Mouse (Mus musculus) MEL (cell line): ENCODE results near the gene Tnrc18.

Source experiments
- CTCF ChIP-seq, 3 experiments: IDR thresholded peaks in 2 of 3; conservative IDR thresholded peaks in 1 of 3; 2 replicates each; pipeline ENCODE4 v1.5.1; 2011 to 2012; ENCODE audit warnings: low read length in 3 of 3, low read depth in 2 of 3, mild to moderate bottlenecking in 2 of 3, improper control_type of control experiment in 1 of 3, inconsistent platforms in 1 of 3, mixed read lengths in 1 of 3, moderate library complexity in 1 of 3; ENCODE audit not compliant: control insufficient read depth in 1 of 3, insufficient read depth in 1 of 3, poor library complexity in 1 of 3, severe bottlenecking in 1 of 3
- POLR2AphosphoS2 ChIP-seq: IDR thresholded peaks from 2 replicates; pipeline ENCODE4 v1.6.1; 2011; ENCODE audit warnings: low read length, improper control_type of control experiment
- USF2 ChIP-seq, 2 experiments: IDR thresholded peaks; 2 replicates each; pipeline ENCODE4 v1.6.1; 2011 to 2012; ENCODE audit warnings: improper control_type of control experiment in 2 of 2, low read length in 2 of 2, borderline replicate concordance in 1 of 2, inconsistent platforms in 1 of 2, low read depth in 1 of 2, mild to moderate bottlenecking in 1 of 2; ENCODE audit not compliant: insufficient read depth in 1 of 2
- ZMIZ1 ChIP-seq: IDR thresholded peaks from 2 replicates; pipeline ENCODE4 v1.6.1; 2012; ENCODE audit warnings: low read depth, mild to moderate bottlenecking, inconsistent platforms, low read length, improper control_type of control experiment, moderate library complexity

GRCm38 (mm10) chr5:142786215-142786614 lies 31.2 kb downstream of the Tnrc18 start:
- TF ChIP-seq USF2 (IDR thresholded peaks at IDR 0.05; ENCODE audit: borderline replicate concordance in 1 of 2, insufficient read depth in 1 of 2, low read depth in 1 of 2, low read length in 2 of 2) = no peak
- no peak for TF ChIP-seq POLR2AphosphoS2
- no peak for TF ChIP-seq CTCF (IDR thresholded peaks at IDR 0.05 in 2 of 3, conservative IDR thresholded peaks at IDR 0.05 in 1 of 3; ENCODE audit: control insufficient read depth in 1 of 3, insufficient read depth in 1 of 3, low read depth in 2 of 3, low read length in 3 of 3, poor library complexity in 1 of 3, severe bottlenecking in 1 of 3)
- no peak for TF ChIP-seq ZMIZ1
